Mouse (Mus musculus) hindbrain, postnatal 0 days (tissue): ENCODE measurements at regions not wholly inside any gene's neighbourhood (a gene's known extent, or its start where the extent isn't known, plus 50 kb on each side); places are given as distances from the start of the nearest gene placed in this dataset.
A peak's percentile ranks its signal among the peaks of the same experiment; 100 is the strongest.

ENCODE experiments used
- ATAC-seq: fragments of 200-750 bp; cut with Nextera tagmentation; 2 replicates; pipeline ENCODE4 v1.8.0; 2017; ENCODE audit warnings: mild to moderate bottlenecking, moderate TSS enrichment, moderate library complexity
- DNase-seq: peaks from one replicate; pipeline ENCODE4 v3.0.0-alpha.2; 2015; ENCODE audit warnings: low spot score
- H3K27ac ChIP-seq: fragments of 300-500 bp; sonication (generic); 2 replicates; pipeline ENCODE4 v1.5.1; 2014; ENCODE audit warnings: mild to moderate bottlenecking
- H3K27me3 ChIP-seq: fragments of 300-500 bp; sonication (generic); 2 replicates; pipeline ENCODE4 v1.6.1; 2014; ENCODE audit warnings: low read length, mixed read lengths; ENCODE audit not compliant: insufficient read depth
- H3K36me3 ChIP-seq: fragments of 300-500 bp; sonication (generic); 2 replicates; pipeline ENCODE4 v1.6.1; 2014; ENCODE audit warnings: low read length, mixed read lengths; ENCODE audit not compliant: insufficient read depth
- H3K4me1 ChIP-seq: fragments of 300-500 bp; sonication (generic); 2 replicates; pipeline ENCODE4 v1.6.1; 2014; ENCODE audit warnings: antibody characterized with exemption, low read length, mixed read lengths; ENCODE audit not compliant: insufficient read depth
- H3K4me2 ChIP-seq: fragments of 300-500 bp; sonication (generic); 2 replicates; pipeline ENCODE4 v1.6.1; 2014; ENCODE audit warnings: low read depth, mild to moderate bottlenecking, low read length, moderate library complexity, mixed read lengths
- H3K4me3 ChIP-seq: fragments of 300-500 bp; sonication (generic); 2 replicates; pipeline ENCODE4 v1.5.1; 2014; ENCODE audit warnings: low read length
- H3K9ac ChIP-seq: fragments of 300-500 bp; sonication (generic); replicated peaks from 2 replicates; pipeline ENCODE4 v1.6.1; 2014; ENCODE audit warnings: mild to moderate bottlenecking, low read length, moderate library complexity, mixed read lengths
- H3K9me3 ChIP-seq: fragments of 300-500 bp; sonication (generic); 2 replicates; pipeline ENCODE4 v1.6.1; 2016; ENCODE audit warnings: low read length, mixed read lengths
- CTCF ChIP-seq: IDR thresholded peaks from 2 replicates; pipeline ENCODE4 v1.5.1; 2016; ENCODE audit warnings: antibody characterized with exemption, control low read depth, low read depth
- WGBS: fragments of 180-500 bp; shearing (Covaris S2); extraction: QIAGEN DNeasy Blood & Tissue Kit; methylation state at CpG from one replicate; pipeline ENCODE4 v1.1.7; 2014; 5-methylcytosine and 5-hydroxymethylcytosine counted together

DNA sequence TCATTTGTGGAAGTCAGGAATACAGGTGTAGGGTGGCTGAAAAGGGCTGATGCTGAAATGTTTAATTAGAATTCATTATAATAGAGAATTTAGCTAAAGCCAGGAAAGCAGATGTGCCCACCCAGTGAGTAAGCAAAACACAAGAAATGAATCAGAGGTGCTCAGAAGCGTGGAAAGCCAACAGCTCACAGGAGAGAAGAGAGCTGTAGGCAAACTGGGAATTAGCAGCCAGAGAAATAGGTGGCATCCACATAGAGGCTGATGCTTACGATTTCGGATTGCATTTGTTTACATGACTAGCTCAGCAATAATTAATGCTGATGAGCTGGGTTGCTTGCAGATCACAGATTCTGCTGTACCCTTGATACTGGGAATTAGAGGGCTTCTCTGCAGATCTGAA lies 859.5 kb upstream of the Sel1l start:
- Histone ChIP-seq H3K36me3 (no peaks in the 10 kb centered on the region), H3K27me3 (no peaks in the 10 kb centered on the region), H3K27ac (no peak overlapping the region), H3K4me2 (no peak overlapping the region), H3K9ac (no peak overlapping the region), H3K4me3 (no peak overlapping the region), H3K4me1 (no peaks in the 10 kb centered on the region), H3K9me3 (no peaks in the 10 kb centered on the region)
- DNase-seq (peak; percentile 2), ATAC-seq (no peak)
- WGBS: 36% methylated on average over 3 of the region's 3 CpGs
- TF ChIP-seq CTCF: no peak

DNA sequence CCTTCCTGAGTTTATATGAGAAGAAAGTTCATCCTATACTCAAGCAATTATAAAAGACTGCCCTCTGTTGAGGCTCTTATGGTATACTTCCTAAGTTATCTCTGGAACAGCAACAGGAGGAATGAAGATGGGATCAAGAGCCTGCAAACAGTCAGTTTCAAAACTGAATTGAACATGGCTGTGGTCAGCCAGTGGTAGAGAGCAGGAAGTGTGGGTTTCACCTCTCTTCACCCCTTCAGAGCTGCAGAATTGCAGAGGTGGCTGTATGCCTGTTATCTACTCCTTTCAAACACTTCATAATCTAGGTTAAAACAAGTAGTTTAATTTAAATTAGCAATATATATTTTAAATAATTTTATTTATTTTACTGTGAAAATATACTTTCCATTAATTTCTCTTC lies 854.8 kb upstream of the Sel1l start:
- Histone ChIP-seq H3K9me3 (no peaks in the 10 kb centered on the region), H3K4me3 (no peak overlapping the region), H3K27ac (no peak overlapping the region), H3K9ac (no peak overlapping the region), H3K4me2 (no peak overlapping the region), H3K36me3 (no peaks in the 10 kb centered on the region), H3K27me3 (no peaks in the 10 kb centered on the region), H3K4me1 (no peaks in the 10 kb centered on the region)
- DNase-seq: no peak
- no peak for ATAC-seq
- no peak for TF ChIP-seq CTCF

DNA sequence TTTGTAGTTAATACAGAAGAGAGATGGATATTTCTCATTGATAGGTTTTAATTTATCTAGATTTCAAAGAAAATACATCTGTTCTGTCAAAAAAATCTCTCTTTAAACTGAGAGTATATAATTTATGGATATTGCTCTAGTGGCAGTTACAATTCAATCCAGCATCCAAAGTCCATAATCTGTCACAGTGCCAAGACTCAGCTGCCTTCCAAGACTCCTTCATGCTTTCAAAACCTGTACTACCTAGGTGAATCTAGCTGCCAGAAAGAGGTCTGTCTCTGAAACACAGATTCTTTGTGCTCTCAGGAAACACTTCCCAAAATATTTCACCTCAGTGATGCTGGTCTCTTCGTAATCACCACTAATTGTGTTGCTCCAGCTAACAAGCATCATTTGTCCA lies 844.0 kb upstream of the Sel1l start:
- Histone ChIP-seq H3K27me3 (no peaks in the 10 kb centered on the region), H3K4me3 (no peak overlapping the region), H3K9ac (no peak overlapping the region), H3K27ac (no peak overlapping the region), H3K36me3 (no peaks in the 10 kb centered on the region), H3K4me1 (no peaks in the 10 kb centered on the region), H3K9me3 (no peaks in the 10 kb centered on the region), H3K4me2 (no peak overlapping the region)
- WGBS: 86% methylated on average over 1 of the region's 1 CpGs
- no peak for TF ChIP-seq CTCF
- ATAC-seq (no peak), DNase-seq (no peak)

- WGBS: 95% methylated on average over 1 of the region's 1 CpGs
- no peak overlapping the region for H3K9ac ChIP-seq
- ATAC-seq: no peak
- no peaks in the 10 kb centered on the region for H3K36me3 ChIP-seq
- H3K4me3 ChIP-seq: no peak overlapping the region
- DNase-seq: no peak
- H3K27me3 ChIP-seq: no peaks in the 10 kb centered on the region
- TF ChIP-seq CTCF: no peak
- no peak overlapping the region for H3K4me2 ChIP-seq
- H3K27ac ChIP-seq: no peak overlapping the region
- no peaks in the 10 kb centered on the region for H3K4me1 ChIP-seq
- H3K9me3 ChIP-seq: no peaks in the 10 kb centered on the region
Measured at GRCm38 (mm10) chr12:92672396-92672795, 823.4 kb upstream of the Sel1l start.

- H3K4me2 ChIP-seq: no peak overlapping the region
- no peak overlapping the region for H3K27ac ChIP-seq
- no peak overlapping the region for H3K9ac ChIP-seq
- H3K27me3 ChIP-seq: no peaks in the 10 kb centered on the region
- H3K9me3 ChIP-seq: no peaks in the 10 kb centered on the region
- 69% methylated on average over 2 of the region's 2 CpGs for WGBS
- ATAC-seq: no peak
- no peak overlapping the region for H3K4me3 ChIP-seq
- TF ChIP-seq CTCF: no peak
- DNase-seq: no peak
- no peaks in the 10 kb centered on the region for H3K36me3 ChIP-seq
- H3K4me1 ChIP-seq: no peaks in the 10 kb centered on the region
Measured at GRCm38 (mm10) chr12:92646634-92647033, 797.7 kb upstream of the Sel1l start.

DNA sequence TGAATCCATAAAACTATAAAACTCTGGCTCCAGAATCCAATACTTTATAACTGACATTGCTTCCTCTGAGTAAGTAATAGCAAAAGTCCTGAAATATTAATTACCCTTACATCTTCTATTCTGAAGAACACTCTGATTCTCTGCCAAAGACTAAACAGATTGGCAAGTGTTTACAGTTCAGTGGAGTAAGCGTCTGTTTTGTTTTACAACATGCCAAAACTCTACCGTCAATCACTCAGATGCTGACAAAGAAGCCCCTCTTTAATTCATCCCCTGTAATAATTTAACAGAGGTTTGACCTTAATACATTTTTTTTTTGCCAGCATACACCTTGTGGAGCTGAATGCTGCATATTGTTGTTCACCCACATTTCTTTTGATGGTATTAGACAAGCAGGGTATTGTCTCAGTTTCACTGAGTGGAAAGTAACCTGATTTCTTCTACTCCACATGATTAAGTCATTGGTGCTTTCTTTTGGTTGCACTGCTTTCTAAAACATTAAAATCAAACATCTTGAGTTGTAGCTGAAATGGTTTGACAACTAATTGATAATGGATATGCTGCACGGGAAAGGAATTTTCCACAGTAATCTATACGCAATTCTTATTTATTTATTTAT lies 796.2 kb upstream of the Sel1l start:
- Histone ChIP-seq H3K36me3 (no peaks in the 10 kb centered on the region), H3K4me3 (no peak overlapping the region), H3K27me3 (no peaks in the 10 kb centered on the region), H3K4me1 (no peaks in the 10 kb centered on the region), H3K27ac (no peak overlapping the region), H3K9me3 (no peaks in the 10 kb centered on the region), H3K4me2 (no peak overlapping the region), H3K9ac (no peak overlapping the region)
- TF ChIP-seq CTCF: no peak
- 54% methylated on average over 4 of the region's 4 CpGs for WGBS
- DNase-seq: peak; percentile 53
- ATAC-seq: 0 out of 2 replicates have a peak, but pooled peaks have one; percentile 35

GRCm38 (mm10) chr12:92619120-92619519 lies 770.2 kb upstream of the Sel1l start:
- TF ChIP-seq CTCF: no peak
- 0 out of 2 replicates have a peak, but pooled peaks cover 2% of the 10 kb centered on the region for H3K9me3 ChIP-seq
- no peak overlapping the region for H3K9ac ChIP-seq
- DNase-seq: no peak
- ATAC-seq: no peak
- no peaks in the 10 kb centered on the region for H3K27me3 ChIP-seq
- H3K27ac ChIP-seq: no peak overlapping the region
- H3K4me2 ChIP-seq: no peak overlapping the region
- no peaks in the 10 kb centered on the region for H3K36me3 ChIP-seq
- no peaks in the 10 kb centered on the region for H3K4me1 ChIP-seq
- H3K4me3 ChIP-seq: no peak overlapping the region
